Mouse (Mus musculus): Measurements from ENCODE around the gene Vmn2r34.
"Not testable (repeated sequence)": the region's sequence is repeated elsewhere in the genome, so short reads cannot be mapped to it uniquely, and the experiment has no call there.

Gene Vmn2r34

GRCm38 (mm10) chr7:7689413-7689812, at the start of gene Vmn2r34:
TSS of gene Vmn2r34 (minus strand) at chr7:7689513.
- DNase-seq = not testable (repeated sequence)

DNA sequence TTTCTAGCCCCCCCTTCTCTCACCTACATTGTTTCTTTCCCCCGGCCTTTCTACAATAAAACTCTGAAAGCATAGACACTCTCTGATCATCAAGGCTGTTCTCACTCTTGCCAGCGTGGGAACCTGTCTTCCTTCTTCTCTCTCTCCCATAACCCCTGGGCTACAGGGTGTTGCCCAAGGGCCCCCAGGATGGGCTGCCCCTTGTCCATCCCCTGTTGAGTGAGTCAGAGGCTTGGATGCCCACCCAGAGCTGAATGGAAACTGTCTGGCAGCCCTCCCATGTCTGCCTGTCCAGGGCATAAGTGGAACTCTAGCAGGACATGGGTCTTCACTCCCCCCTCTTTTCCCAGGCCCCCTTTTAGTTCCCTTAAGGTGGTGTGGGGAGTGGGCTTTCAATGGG, 15.3 kb downstream of the Vmn2r34 start:
- DNase-seq = not testable (repeated sequence)
